Mouse (Mus musculus) adrenal gland, postnatal 14 days (tissue): ENCODE measurements around the gene 9930022D16Rik. TPM values are rescaled to one million over a fixed set of nuclear protein-coding genes. Genes with fewer than 3 reads are reported as not detected.

Experiments used
- DNase-seq: peaks from one replicate; pipeline ENCODE4 v3.0.0; 2021; ENCODE audit warnings: mixed read lengths
- microRNA-seq, 2 experiments: library from miRNA; unstranded; fragments of <30 nt; microRNA quantifications; one replicate each; pipeline ENCODE4 v1.2.0; 2021
- total RNA-seq: library from RNA; stranded (reverse); gene quantifications from 2 replicates; pipeline ENCODE4 v1.2.3, GENCODE M21; 2021

The 9930022D16Rik gene
- total RNA-seq, 1 experiment from 2014 or later = not detected

GRCm38 (mm10) chr11:109456261-109456660 is 42.5 kb downstream of the 9930022D16Rik start:
- no peak for DNase-seq

GRCm38 (mm10) chr11:109458165-109458564 is 44.4 kb downstream of the 9930022D16Rik start:
- DNase-seq = no peak

GRCm38 (mm10) chr11:109460586-109460985 is 46.9 kb downstream of the 9930022D16Rik start:
- DNase-seq = no peak

GRCm38 (mm10) chr11:109465068-109465467 is 51.4 kb downstream of the 9930022D16Rik start:
- no peak for DNase-seq

- peak; percentile 24 for DNase-seq
Measured at GRCm38 (mm10) chr11:109466987-109467386, 53.3 kb downstream of the 9930022D16Rik start.

- no peak for DNase-seq
Measured at GRCm38 (mm10) chr11:109468133-109468532, 54.4 kb downstream of the 9930022D16Rik start.

Small RNA genes lying within 50 kb of the gene (microRNA-seq; reads per million reads assigned to microRNA genes)
- 0 reads per million in 2 experiments for gene Gm25540

Other genes starting within 250 kb of the 9930022D16Rik start
- 4.5 and 7.4 TPM in 2 replicates for gene Rgs9, start 115.8 kb upstream of the 9930022D16Rik start, total RNA-seq
- 61.7 and 65.3 TPM in 2 replicates for gene Gna13, start 51.1 kb upstream of the 9930022D16Rik start, total RNA-seq
- gene Amz2, start 12.0 kb downstream of the 9930022D16Rik start, total RNA-seq = 41.0 and 41.1 TPM in 2 replicates
- gene Arsg, start 59.5 kb downstream of the 9930022D16Rik start, total RNA-seq = 3.3 and 7.0 TPM in 2 replicates
- gene Slc16a6, start 59.7 kb downstream of the 9930022D16Rik start, total RNA-seq = 2.4 and 4.4 TPM in 2 replicates
- gene Wipi1, start 198.1 kb downstream of the 9930022D16Rik start, total RNA-seq = 31.9 and 40.0 TPM in 2 replicates
- gene Prkar1a, start 235.5 kb downstream of the 9930022D16Rik start, total RNA-seq = 346 and 353 TPM in 2 replicates